Mouse (Mus musculus) inflammation-experienced regulatory T-cells (primary cell): ENCODE measurements around the gene Slc25a53. TPM values are rescaled to one million over a fixed set of nuclear protein-coding genes. Genes with fewer than 3 reads are reported as not detected.

ENCODE experiments used
- polyA plus RNA-seq, 2 experiments: library from polyadenylated mRNA; unstranded; fragments of 100-300 nt; shearing (Covaris generic); gene quantifications; one replicate each; pipeline ENCODE4 v1.2.1; 2017

Slc25a53 gene
- polyA plus RNA-seq: 10 to 100 TPM; 16.3 to 17.1 TPM

GRCm38 (mm10) chrX:137038000-137038483, at the start of gene Slc25a53:
TSS of gene Slc25a53 (minus strand) at chrX:137038302.

GRCm38 (mm10) chrX:137049425-137050225, 11.5 kb upstream of the Slc25a53 start, which contains the start of gene Fam199x:
TSS of gene Fam199x (plus strand) at chrX:137049594.

DNA sequence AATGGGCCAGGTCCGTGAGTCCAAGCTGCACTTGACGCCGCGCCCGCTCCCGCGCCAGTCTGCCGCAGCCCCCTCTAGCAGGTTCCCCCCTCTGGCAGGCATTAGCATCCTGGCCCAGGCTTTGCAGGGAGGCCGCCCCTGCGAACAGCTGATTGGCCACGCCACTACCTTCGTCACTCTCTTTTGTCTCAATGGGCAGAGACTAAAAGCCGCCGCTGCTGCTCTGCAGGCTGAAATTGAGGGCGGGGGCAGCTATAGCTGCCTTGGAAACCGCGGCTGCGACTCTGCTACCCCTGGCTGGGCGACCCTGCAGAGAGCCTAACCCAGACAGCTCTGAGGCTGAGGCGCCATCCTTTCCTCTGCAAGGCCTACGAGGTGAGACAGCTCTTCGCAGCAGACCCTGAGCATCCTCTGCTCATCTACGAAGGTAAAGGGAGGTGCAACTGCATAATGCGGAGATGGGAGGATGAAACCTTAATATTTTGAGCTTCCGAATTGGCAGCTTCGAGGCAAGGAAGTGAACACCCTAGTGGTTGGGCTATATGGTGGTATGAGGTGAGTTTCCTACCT, 45.0 kb downstream of the Slc25a53 start, which contains the start of gene Zcchc18:
Gene Zcchc18, plus strand, starts transcription at position 178 of the 570 bp plus-strand sequence.

GRCm38 (mm10) chrX:136976424-136977084, 61.5 kb downstream of the Slc25a53 start, which contains the start of the genes Tmsb15l and Tmsb15b1:
TSS of gene Tmsb15l (minus strand) at chrX:136976869.
TSS of gene Tmsb15b1 (minus strand) at chrX:136976874.

GRCm38 (mm10) chrX:136975397-136975796, 62.7 kb downstream of the Slc25a53 start, which contains the start of gene Tmsb15b2:
TSS of gene Tmsb15b2 (minus strand) at chrX:136975497.

Other genes starting within 250 kb of the Slc25a53 start
- 1 to 10 TPM in 1 of 2 experiments, under 1 TPM in 1; 0.81 to 1.4 TPM for gene Plp1, start 215.6 kb downstream of the Slc25a53 start, polyA plus RNA-seq
- not detected for gene Rab9b, start 169.5 kb downstream of the Slc25a53 start, polyA plus RNA-seq
- not detected for gene H2bfm, start 111.0 kb downstream of the Slc25a53 start, polyA plus RNA-seq
- gene Tmsb15b2, start 62.8 kb downstream of the Slc25a53 start, polyA plus RNA-seq: 10 to 100 TPM; 50.5 to 53.9 TPM
- gene Tmsb15l, start 61.4 kb downstream of the Slc25a53 start, polyA plus RNA-seq: 1 to 10 TPM in 1 of 2 experiments, not detected in 1; 4.5 TPM
- 10 to 100 TPM; 11.7 to 17.6 TPM for gene Tmsb15b1, start 61.4 kb downstream of the Slc25a53 start, polyA plus RNA-seq
- gene Zcchc18, start 45.1 kb downstream of the Slc25a53 start, polyA plus RNA-seq: 10 to 100 TPM; 25.2 to 47.2 TPM
- gene Fam199x, start 11.3 kb upstream of the Slc25a53 start, polyA plus RNA-seq: 1 to 10 TPM; 5.0 to 7.3 TPM
- gene Esx1, start 83.8 kb upstream of the Slc25a53 start, polyA plus RNA-seq: not detected